Mouse (Mus musculus) liver, embryonic 14.5 days (tissue): ENCODE measurements at regions not wholly inside any gene's neighbourhood (a gene's known extent, or its start where the extent isn't known, plus 50 kb on each side); places are given as distances from the start of the nearest gene placed in this dataset.

ENCODE experiments used
- ATAC-seq: fragments of 200-750 bp; cut with Nextera tagmentation; 2 replicates; pipeline ENCODE4 v1.8.0; 2017; ENCODE audit warnings: moderate number of reproducible peaks, mild to moderate bottlenecking, moderate library complexity; ENCODE audit not compliant: insufficient read depth
- DNase-seq, 3 experiments: peaks; one replicate each; pipeline ENCODE4 v3.0.0-alpha.2; 2012 to 2013; ENCODE audit warnings: low read depth in 3 of 3, low spot score in 3 of 3
- H3K27ac ChIP-seq: fragments of 300-500 bp; sonication (generic); 2 replicates; pipeline ENCODE4 v1.5.1; 2014; ENCODE audit warnings: moderate library complexity, mild to moderate bottlenecking, control low read depth, inconsistent platforms
- H3K27me3 ChIP-seq: fragments of 300-500 bp; sonication (generic); 2 replicates; pipeline ENCODE4 v1.6.1; 2014; ENCODE audit warnings: mild to moderate bottlenecking, low read length, moderate library complexity; ENCODE audit not compliant: control insufficient read depth, insufficient read depth
- H3K36me3 ChIP-seq: fragments of 300-500 bp; sonication (generic); replicated peaks from 2 replicates; pipeline ENCODE4 v1.6.1; 2014; ENCODE audit warnings: low read depth; ENCODE audit not compliant: control insufficient read depth, insufficient read depth
- H3K4me1 ChIP-seq, 2 experiments: fragments of 200-500 bp in 1 of 2; fragments of 300-500 bp in 1 of 2; sonication (generic) in 1 of 2; replicated peaks; 2 replicates each; pipeline ENCODE4 v1.6.1; 2012 to 2014; ENCODE audit warnings: antibody characterized with exemption in 1 of 2, inconsistent platforms in 1 of 2, low read length in 1 of 2; ENCODE audit not compliant: control insufficient read depth in 2 of 2, insufficient read depth in 2 of 2
- H3K4me2 ChIP-seq: fragments of 300-500 bp; sonication (generic); 2 replicates; pipeline ENCODE4 v1.6.1; 2014; ENCODE audit warnings: low read depth, mild to moderate bottlenecking, control low read depth, moderate library complexity
- H3K4me3 ChIP-seq, 2 experiments: fragments of 200-500 bp in 1 of 2; fragments of 300-500 bp in 1 of 2; sonication (generic) in 1 of 2; 2 replicates each; pipeline ENCODE4 v1.5.1; 2012 to 2014; ENCODE audit warnings: low read depth in 2 of 2, low read length in 2 of 2, mild to moderate bottlenecking in 2 of 2, control low read depth in 1 of 2, inconsistent platforms in 1 of 2, moderate library complexity in 1 of 2; ENCODE audit not compliant: insufficient read depth in 1 of 2
- H3K9ac ChIP-seq: fragments of 300-500 bp; sonication (generic); replicated peaks from 2 replicates; pipeline ENCODE4 v1.6.1; 2014; ENCODE audit warnings: mild to moderate bottlenecking, control low read depth, moderate library complexity
- H3K9me3 ChIP-seq: fragments of 300-500 bp; sonication (generic); 2 replicates; pipeline ENCODE4 v1.6.1; 2016; ENCODE audit warnings: low read length, mixed read lengths; ENCODE audit not compliant: control insufficient read depth
- CTCF ChIP-seq: IDR thresholded peaks from 2 replicates; pipeline ENCODE4 v1.5.1; 2016; ENCODE audit warnings: antibody characterized with exemption, low read depth, control low read depth
- EP300 ChIP-seq: IDR thresholded peaks from 2 replicates; pipeline ENCODE4 v1.6.1; 2016; ENCODE audit warnings: antibody characterized with exemption, low read depth
- WGBS: fragments of 180-500 bp; shearing (Covaris S2); extraction: QIAGEN DNeasy Blood & Tissue Kit; methylation state at CpG from one replicate; pipeline ENCODE4 v1.1.7; 2014; ENCODE audit not compliant: insufficient replicate concordance; 5-methylcytosine and 5-hydroxymethylcytosine counted together

GRCm38 (mm10) chrX:150709416-150709815, 52.0 kb upstream of the Tro start:
- Histone ChIP-seq H3K9me3 (no peaks in the 10 kb centered on the region), H3K36me3 (no peaks in the 10 kb centered on the region), H3K4me3 (no peak overlapping the region), H3K27ac (no peak overlapping the region), H3K27me3 (no peaks in the 10 kb centered on the region), H3K9ac (no peak overlapping the region), H3K4me1 (no peaks in the 10 kb centered on the region), H3K4me2 (no peak overlapping the region)
- 22% methylated on average over 5 of the region's 5 CpGs for WGBS
- DNase-seq (no peak), ATAC-seq (no peak)
- TF ChIP-seq CTCF (peak; percentile 37; the same call in 1 of the 2 replicates), EP300 (no peak)
